27 mouse cellular contexts compared by ENCODE assay signal in the genomic region with DNA sequence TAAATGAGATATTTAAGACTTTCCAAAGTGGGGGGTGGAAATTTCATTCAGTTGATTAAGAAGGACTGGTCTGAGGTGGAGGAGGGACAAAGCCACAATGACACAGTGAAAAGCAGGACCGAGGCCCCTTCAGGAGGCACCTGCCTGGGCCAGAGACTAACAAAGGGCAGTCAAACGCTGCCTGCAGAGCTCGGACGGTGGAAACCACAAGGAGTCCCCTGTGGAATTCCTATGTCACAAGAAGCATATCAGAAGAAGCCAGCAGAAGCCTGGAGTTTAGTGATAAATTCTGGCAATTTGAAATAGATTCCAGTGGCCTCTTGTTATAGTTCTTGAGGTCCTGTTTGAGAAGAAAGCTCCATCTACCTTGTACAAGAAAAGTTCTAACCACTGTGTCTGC. TPM values are rescaled to one million over a fixed set of nuclear protein-coding genes. Genes with fewer than 3 reads are reported as not detected.
A peak's percentile ranks its signal among the peaks of the same experiment; 100 is the strongest.
DNase-seq lines count a peak whose midpoint lies in the region; ATAC-seq and TF ChIP-seq lines count a peak whose summit lies in the region.
"Had no signal": no experiment of that assay in that cellular context is flagged by ENCODE, and none has a peak within 500 bp of the region (broad histone marks: within the 10 kb centered on the region; RNA-seq: fewer than 3 reads in every experiment).

No protein-coding gene starts in this region.

- 14% methylated on average over 4 of the region's 4 CpGs for WGBS in liver, embryonic 13.5 days (ENCODE audit: insufficient replicate concordance)

- peak overlapping the region; percentile 36 for H3K4me2 ChIP-seq in liver, embryonic 13.5 days
- peak overlapping the region; percentile 70 for H3K4me2 ChIP-seq in myocyte (ENCODE audit: low read depth)
- H3K4me2 ChIP-seq: heart, embryonic 15.5 days; hindbrain, embryonic 15.5 days; intestine, embryonic 15.5 days; limb, embryonic 12.5 days; neural tube, embryonic 15.5 days had no signal

- peak overlapping the region; percentile 11 for H3K27ac ChIP-seq in liver, embryonic 13.5 days
- H3K27ac ChIP-seq: forebrain, embryonic 10.5 days; hindbrain, embryonic 15.5 days; intestine, embryonic 15.5 days; layer of hippocampus, adult 2 months; limb, embryonic 12.5 days; midbrain, embryonic 10.5 days; neural tube, embryonic 15.5 days; stomach, postnatal 0 days had no signal

- H3K79me2 ChIP-seq in myocyte (ENCODE audit: control insufficient read depth, insufficient read depth) = peaks cover 14% of the 10 kb centered on the region

- no peak for TF ChIP-seq POLR2A in myocyte (IDR thresholded peaks at IDR 0.05; ENCODE audit: insufficient read length, low read depth)

- ATAC-seq in megakaryocyte, adult 5-6 weeks (ENCODE audit: poor library complexity, severe bottlenecking) = no peak
- ATAC-seq in liver, embryonic 13.5 days (ENCODE audit: low read depth) = peak; percentile 69
- ATAC-seq: intestine, embryonic 15.5 days had no signal

- H3ac ChIP-seq in myocyte (ENCODE audit: control insufficient read depth, insufficient read length) = no peak overlapping the region

- no peaks in the 10 kb centered on the region for H3K36me3 ChIP-seq in megakaryocyte, embryonic 14.5 days (replicated peaks; ENCODE audit: low read length)
- H3K36me3 ChIP-seq in liver, embryonic 13.5 days = no peaks in the 10 kb centered on the region
- no peaks in the 10 kb centered on the region for H3K36me3 ChIP-seq in myocyte (ENCODE audit: control insufficient read depth, insufficient read depth)
- H3K36me3 ChIP-seq: forebrain, embryonic 10.5 days; heart, embryonic 15.5 days; hindbrain, embryonic 15.5 days; intestine, embryonic 15.5 days; limb, embryonic 12.5 days; midbrain, embryonic 10.5 days; neural tube, embryonic 15.5 days had no signal

- H3K9ac ChIP-seq in liver, embryonic 13.5 days = 0 out of 2 replicates have a peak overlapping the region, but pooled peaks have one; percentile 16
- H3K9ac ChIP-seq: heart, embryonic 15.5 days; hindbrain, embryonic 15.5 days; intestine, embryonic 15.5 days; limb, embryonic 12.5 days; neural tube, embryonic 15.5 days had no signal

- H3K27me3 ChIP-seq in megakaryocyte, embryonic 14.5 days (replicated peaks) = peaks cover 22% of the 10 kb centered on the region
- H3K27me3 ChIP-seq in liver, embryonic 13.5 days = no peaks in the 10 kb centered on the region
- H3K27me3 ChIP-seq in myocyte (ENCODE audit: control insufficient read depth, insufficient read depth, insufficient read length) = no peaks in the 10 kb centered on the region
- H3K27me3 ChIP-seq: heart, embryonic 15.5 days; hindbrain, embryonic 15.5 days; intestine, embryonic 15.5 days; limb, embryonic 12.5 days; neural tube, embryonic 15.5 days had no signal

- H3K4me3 ChIP-seq in megakaryocyte, embryonic 14.5 days (replicated peaks) = peak overlapping the region; percentile 51
- H3K4me3 ChIP-seq in liver, embryonic 13.5 days (replicated peaks) = no peak overlapping the region
- H3K4me3 ChIP-seq in myocyte = no peak overlapping the region
- H3K4me3 ChIP-seq: forebrain, embryonic 10.5 days; heart, embryonic 15.5 days; hindbrain, embryonic 15.5 days; intestine, embryonic 15.5 days; layer of hippocampus, adult 2 months; limb, embryonic 12.5 days; midbrain, embryonic 10.5 days; neural tube, embryonic 15.5 days had no signal

- 0 out of 2 replicates have a peak, but pooled peaks cover 2% of the 10 kb centered on the region for H3K9me3 ChIP-seq in megakaryocyte, embryonic 14.5 days
- no peaks in the 10 kb centered on the region for H3K9me3 ChIP-seq in liver, embryonic 13.5 days (replicated peaks)
- H3K9me3 ChIP-seq: forebrain, embryonic 10.5 days; heart, embryonic 15.5 days; hindbrain, embryonic 15.5 days; intestine, embryonic 15.5 days; limb, embryonic 12.5 days; midbrain, embryonic 10.5 days; neural tube, embryonic 15.5 days had no signal

- peaks cover 53% of the 10 kb centered on the region for H3K4me1 ChIP-seq in megakaryocyte, embryonic 14.5 days
- peaks cover 42% of the 10 kb centered on the region for H3K4me1 ChIP-seq in liver, embryonic 13.5 days (replicated peaks)
- H3K4me1 ChIP-seq: hindbrain, embryonic 15.5 days; intestine, embryonic 15.5 days; neural tube, embryonic 15.5 days had no signal

- DNase-seq in c-Kit-positive CD71-positive TER-119-negative erythroid progenitor cells, embryonic 14.5 days (ENCODE audit: low read depth) = peak; percentile 57
- peak; percentile 57 for DNase-seq in liver, embryonic 13.5 days
- DNase-seq in kidney, postnatal 10 days = no peak
- no peak for DNase-seq in gastrocnemius, postnatal 25 days
- DNase-seq: adrenal gland, postnatal 25 days; cerebellum, adult 11-12 months; cerebellum, postnatal 10 days; heart, adult 18-20 months; kidney, adult 9 months; kidney, postnatal 25 days; layer of hippocampus, postnatal 36 days; lung, adult 2 months; right cerebral cortex, postnatal 14 days; thymus, adult 2 months had no signal

TF ChIP-seq in myocyte, 11 proteins besides CTCF, POLR2A, EP300 and RAD21:
- TF ChIP-seq MYOD1 (IDR thresholded peaks at IDR 0.05; ENCODE audit: control insufficient read depth in 1 of 3, insufficient read length in 2 of 3, low read depth in 2 of 3) (peak in 1 of 3 experiments; percentile 6), SRF (IDR thresholded peaks at IDR 0.05; ENCODE audit: control insufficient read depth, insufficient read length, low read depth) (no peak), MAX (IDR thresholded peaks at IDR 0.05; ENCODE audit: low read depth) (no peak), CEBPB (IDR thresholded peaks at IDR 0.05; ENCODE audit: insufficient read depth, poor library complexity, severe bottlenecking) (no peak), TCF3 (IDR thresholded peaks at IDR 0.05; ENCODE audit: insufficient read length, low read depth) (no peak), MYOG (IDR thresholded peaks at IDR 0.05; ENCODE audit: control insufficient read depth in 1 of 3, insufficient read depth in 1 of 3, insufficient read length in 2 of 3, low read depth in 2 of 3) (peak in 1 of 3 experiments; percentile 9), POLR2AphosphoS2 (IDR thresholded peaks at IDR 0.05; ENCODE audit: insufficient read length, low read depth) (no peak), TCF12 (IDR thresholded peaks at IDR 0.05; ENCODE audit: insufficient read depth, poor library complexity, severe bottlenecking) (no peak), E2F4 (IDR thresholded peaks at IDR 0.05; ENCODE audit: insufficient read depth) (no peak)

RNA-seq across cellular contexts. Expression of a gene that starts 30.2 kb away (rescaled TPM):
- polyA plus RNA-seq in megakaryocyte, embryonic 14.5 days (2012; ENCODE audit: insufficient read depth, low replicate concordance) = not detected in 2 replicates
- total RNA-seq in megakaryocyte, adult 5-6 weeks (2015) = not detected in 2 replicates
- total RNA-seq in megakaryocyte, adult 5-6 weeks (2017) = not detected in 2 replicates
- polyA plus RNA-seq in liver, embryonic 13.5 days (2015; fragmentation: Nextera tagmentation; extraction: Ambion mirVana) = 0.09 and 0.17 TPM in 2 replicates
- polyA plus RNA-seq in myocyte (2012; fragmentation: generic; extraction: Trizol) = 1.4 TPM
- total RNA-seq in gastrocnemius, postnatal 25 days (2021) = 1 to 10 TPM; 5.5 to 6.7 TPM
- polyA plus RNA-seq: midbrain, embryonic 10.5 days had no signal

RNA-seq across cellular contexts. Expression of a gene that starts 30.2 kb away (rescaled TPM):
- polyA plus RNA-seq in megakaryocyte, embryonic 14.5 days (2012; ENCODE audit: insufficient read depth, low replicate concordance) = not detected in 2 replicates
- 0.07 TPM in 1 of 2 replicates, not detected in the other for total RNA-seq in megakaryocyte, adult 5-6 weeks (2015)
- total RNA-seq in megakaryocyte, adult 5-6 weeks (2017) = 0.04 and 0.15 TPM in 2 replicates
- 0.21 TPM in 1 of 2 replicates, not detected in the other for polyA plus RNA-seq in liver, embryonic 13.5 days (2015; fragmentation: Nextera tagmentation; extraction: Ambion mirVana)
- polyA plus RNA-seq in myocyte (2012; fragmentation: generic; extraction: Trizol) = 8.7 TPM
- 10 to 100 TPM; 35.3 to 39.6 TPM for total RNA-seq in gastrocnemius, postnatal 25 days (2021)
- total RNA-seq: hematopoietic stem cell, adult 5-6 weeks; layer of hippocampus, postnatal 36 days had no signal

RNA-seq across cellular contexts. Expression of a gene that starts 40.0 kb away (rescaled TPM):
- polyA plus RNA-seq in megakaryocyte, embryonic 14.5 days (2012; ENCODE audit: insufficient read depth, low replicate concordance) = 0.12 and 0.51 TPM in 2 replicates
- not detected in 2 replicates for total RNA-seq in megakaryocyte, adult 5-6 weeks (2015)
- total RNA-seq in megakaryocyte, adult 5-6 weeks (2017) = not detected in 2 replicates
- 0.25 and 0.29 TPM in 2 replicates for polyA plus RNA-seq in liver, embryonic 13.5 days (2015; fragmentation: Nextera tagmentation; extraction: Ambion mirVana)
- 13.2 TPM for polyA plus RNA-seq in myocyte (2012; fragmentation: generic; extraction: Trizol)
- 10 to 100 TPM; 55.2 to 56.6 TPM for total RNA-seq in gastrocnemius, postnatal 25 days (2021)
- total RNA-seq: hematopoietic stem cell, adult 5-6 weeks had no signal

Comparison
In these comparisons a context has a peak if more than half of its experiments do, and no peak if none do; other contexts are left out.
1. DNase-seq: peak in c-Kit-positive CD71-positive TER-119-negative erythroid progenitor cells, embryonic 14.5 days (single experiment) and liver, embryonic 13.5 days (single experiment); none in kidney, postnatal 10 days (single experiment) and gastrocnemius, postnatal 25 days (single experiment).